Mouse (Mus musculus) intestine, postnatal 0 days (tissue): ENCODE data around the gene Wasl. TPM values are rescaled to one million over a fixed set of nuclear protein-coding genes. Genes with fewer than 3 reads are reported as not detected.

ENCODE experiments used
- ATAC-seq: fragments of 200-750 bp; cut with Nextera tagmentation; 2 replicates; pipeline ENCODE4 v1.8.0; 2017; ENCODE audit warnings: mild to moderate bottlenecking, moderate TSS enrichment, moderate library complexity
- H3K27ac ChIP-seq: fragments of 300-500 bp; sonication (generic); 2 replicates; pipeline ENCODE4 v1.5.1; 2014; ENCODE audit warnings: mild to moderate bottlenecking, low read depth, low read length, moderate library complexity
- H3K27me3 ChIP-seq: fragments of 300-500 bp; sonication (generic); replicated peaks from 2 replicates; pipeline ENCODE4 v1.6.1; 2014; ENCODE audit warnings: low read length, mixed read lengths; ENCODE audit not compliant: control insufficient read depth, insufficient read depth
- H3K36me3 ChIP-seq: fragments of 300-500 bp; sonication (generic); 2 replicates; pipeline ENCODE4 v1.6.1; 2014; ENCODE audit warnings: mild to moderate bottlenecking, moderate library complexity; ENCODE audit not compliant: control insufficient read depth, insufficient read depth
- H3K4me1 ChIP-seq: fragments of 300-500 bp; sonication (generic); replicated peaks from 2 replicates; pipeline ENCODE4 v1.6.1; 2014; ENCODE audit warnings: antibody characterized with exemption, low read length, mixed read lengths; ENCODE audit not compliant: control insufficient read depth, insufficient read depth
- H3K4me2 ChIP-seq: fragments of 300-500 bp; sonication (generic); replicated peaks from 2 replicates; pipeline ENCODE4 v1.6.1; 2014; ENCODE audit warnings: low read depth, mild to moderate bottlenecking, moderate library complexity
- H3K4me3 ChIP-seq: fragments of 300-500 bp; sonication (generic); 2 replicates; pipeline ENCODE4 v1.5.1; 2014; ENCODE audit warnings: low read depth, low read length
- H3K9ac ChIP-seq: fragments of 300-500 bp; sonication (generic); 2 replicates; pipeline ENCODE4 v1.6.1; 2014; ENCODE audit warnings: mild to moderate bottlenecking, low read depth, low read length
- H3K9me3 ChIP-seq: fragments of 300-500 bp; sonication (generic); 2 replicates; pipeline ENCODE4 v1.6.1; 2016; ENCODE audit warnings: mixed run types; ENCODE audit not compliant: control insufficient read depth
- CTCF ChIP-seq: sonication (generic); IDR thresholded peaks from 2 replicates; pipeline ENCODE4 v1.5.1; 2016; ENCODE audit warnings: low read depth, mild to moderate bottlenecking, control low read depth, antibody characterized with exemption, moderate library complexity
- WGBS: fragments of 180-500 bp; shearing (Covaris S2); extraction: QIAGEN DNeasy Blood & Tissue Kit; methylation state at CpG from one replicate; pipeline ENCODE4 v1.1.7; 2014; 5-methylcytosine and 5-hydroxymethylcytosine counted together
- polyA plus RNA-seq: library from polyadenylated mRNA; unstranded; fragments of >200 nt; fragmentation: Nextera tagmentation; extraction: Ambion mirVana; gene quantifications from 2 replicates; pipeline ENCODE4 v1.2.1, GENCODE M21; 2015

Wasl gene
- polyA plus RNA-seq, 1 experiment from 2014 or later: 103 TPM

DNA sequence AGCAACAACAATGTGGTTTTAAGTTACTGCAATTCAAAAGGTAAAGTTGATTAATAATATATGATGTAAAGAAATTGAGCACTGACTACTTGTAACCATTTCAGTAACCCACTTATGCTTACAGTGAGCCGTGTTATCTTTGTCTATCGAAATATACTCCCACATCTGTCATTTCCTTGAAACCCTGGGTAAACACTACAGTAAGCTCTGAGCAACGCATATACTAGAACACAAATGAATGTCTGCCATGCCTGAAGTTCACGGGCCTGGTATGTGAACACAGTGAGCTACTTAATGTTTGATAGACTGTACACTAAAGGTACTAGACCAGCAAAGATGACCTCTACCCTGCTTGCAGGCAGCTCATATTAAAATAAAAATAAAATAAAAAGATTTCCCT lies 2.3 kb downstream of the Wasl start:
- TF ChIP-seq CTCF: no peak
- Histone ChIP-seq H3K9me3 (no peaks in the 10 kb centered on the region), H3K36me3 (no peaks in the 10 kb centered on the region), H3K27me3 (no peaks in the 10 kb centered on the region), H3K4me2 (peak overlapping the region; percentile 66; the same call in 1 of the 2 replicates), H3K9ac (no peak overlapping the region), H3K27ac (no peak overlapping the region), H3K4me3 (peak overlapping the region; percentile 97), H3K4me1 (0 out of 2 replicates have a peak, but pooled peaks cover 3% of the 10 kb centered on the region)
- WGBS: 14% methylated on average over 4 of the region's 4 CpGs
- no peak for ATAC-seq

DNA sequence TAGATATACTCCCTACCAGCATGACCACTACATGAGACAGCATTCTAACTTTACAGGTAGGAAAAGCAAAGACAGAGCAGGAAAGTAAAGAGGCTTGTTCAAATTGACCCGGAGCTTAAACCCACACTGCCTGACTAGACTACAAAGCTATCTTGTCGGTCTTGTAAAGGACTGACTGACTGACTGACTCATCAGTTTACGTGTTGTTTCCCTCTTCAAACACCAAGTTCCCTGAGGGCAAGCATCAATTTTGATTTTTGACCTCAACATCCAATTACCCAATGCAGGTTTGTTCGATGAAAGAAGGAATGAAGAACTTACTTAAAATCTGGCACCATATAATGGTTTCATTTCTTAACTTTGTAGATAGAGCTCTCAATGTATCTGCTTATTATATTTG lies 2.9 kb downstream of the Wasl start:
- 43% methylated on average over 4 of the region's 4 CpGs for WGBS
- no peaks in the 10 kb centered on the region for H3K27me3 ChIP-seq
- H3K4me1 ChIP-seq: 0 out of 2 replicates have a peak, but pooled peaks cover 3% of the 10 kb centered on the region
- H3K27ac ChIP-seq: no peak overlapping the region
- H3K36me3 ChIP-seq: no peaks in the 10 kb centered on the region
- TF ChIP-seq CTCF: no peak
- H3K4me2 ChIP-seq: no peak overlapping the region; the same call in 1 of the 2 replicates
- no peak overlapping the region for H3K9ac ChIP-seq
- H3K9me3 ChIP-seq: no peaks in the 10 kb centered on the region
- ATAC-seq: no peak
- no peak overlapping the region for H3K4me3 ChIP-seq

DNA sequence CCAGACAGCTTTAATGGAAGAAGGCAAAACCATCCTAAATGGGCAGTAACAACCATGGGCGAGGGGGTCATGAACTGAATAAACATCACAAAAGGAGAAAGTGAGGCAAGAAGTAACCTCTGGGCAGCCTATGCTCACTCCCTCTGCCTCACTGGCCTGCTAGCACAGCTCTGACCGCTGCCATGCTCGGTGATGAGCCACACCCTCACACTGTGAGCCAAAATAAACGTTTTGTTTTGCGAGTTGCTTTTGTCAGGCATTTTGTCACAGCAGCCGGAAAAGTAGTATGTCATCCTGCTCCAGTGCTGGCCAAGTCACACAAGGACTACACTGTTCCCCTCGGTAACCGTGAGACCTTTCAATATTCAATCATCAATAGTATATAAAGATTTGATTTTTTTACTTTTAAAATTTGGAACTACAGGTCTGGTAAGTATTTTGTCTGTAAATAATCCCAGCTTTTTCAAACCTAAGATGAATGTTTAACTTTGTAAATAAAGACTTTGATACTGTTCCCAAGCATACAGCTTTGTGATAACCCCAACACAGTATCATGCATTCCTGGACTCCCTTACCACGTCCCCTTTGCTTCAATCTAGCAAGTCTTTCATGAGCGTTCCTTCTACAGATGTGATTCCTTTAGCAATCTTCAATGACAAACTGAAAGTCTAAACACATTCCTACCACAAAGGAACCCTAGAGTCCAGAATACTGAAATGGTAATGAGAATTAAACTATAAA lies 7.0 kb downstream of the Wasl start:
- ATAC-seq: no peak
- H3K27me3 ChIP-seq: no peaks in the 10 kb centered on the region

DNA sequence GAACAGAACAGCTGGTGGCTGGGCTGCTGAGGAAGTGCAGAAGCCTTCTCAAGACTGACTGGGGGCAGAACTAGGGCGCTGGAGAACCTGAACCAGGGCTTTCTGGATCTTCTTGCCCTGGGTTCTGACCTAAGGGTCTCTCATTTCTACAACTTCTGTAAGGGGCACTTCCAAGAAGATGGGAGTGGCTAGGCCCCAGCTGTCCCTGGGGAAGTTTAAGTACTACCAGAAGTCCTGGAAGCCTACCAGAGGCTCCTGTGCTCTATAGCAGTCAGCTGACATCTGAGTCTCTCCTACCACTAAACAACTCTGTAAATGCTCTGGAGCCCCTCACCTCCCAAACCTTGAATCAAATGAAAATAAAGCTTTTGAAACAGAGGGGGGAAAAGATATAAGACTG lies 8.7 kb downstream of the Wasl start:
- 91% methylated on average over 1 of the region's 1 CpGs for WGBS
- Histone ChIP-seq H3K9ac (no peak overlapping the region), H3K27me3 (no peaks in the 10 kb centered on the region), H3K4me2 (no peak overlapping the region), H3K27ac (no peak overlapping the region), H3K4me1 (no peaks in the 10 kb centered on the region), H3K9me3 (no peaks in the 10 kb centered on the region), H3K4me3 (no peak overlapping the region), H3K36me3 (no peaks in the 10 kb centered on the region)
- no peak for ATAC-seq
- no peak for TF ChIP-seq CTCF

More for the DNA sequence above, 7.0 kb downstream of the Wasl start:
- TF ChIP-seq CTCF: no peak
- H3K4me2 ChIP-seq: no peak overlapping the region
- 51% methylated on average over 10 of the region's 10 CpGs for WGBS
- H3K4me3 ChIP-seq: no peak overlapping the region
- no peaks in the 10 kb centered on the region for H3K36me3 ChIP-seq
- H3K9ac ChIP-seq: no peak overlapping the region
- H3K4me1 ChIP-seq: 0 out of 2 replicates have a peak, but pooled peaks cover 3% of the 10 kb centered on the region
- no peaks in the 10 kb centered on the region for H3K9me3 ChIP-seq
- no peak overlapping the region for H3K27ac ChIP-seq

DNA sequence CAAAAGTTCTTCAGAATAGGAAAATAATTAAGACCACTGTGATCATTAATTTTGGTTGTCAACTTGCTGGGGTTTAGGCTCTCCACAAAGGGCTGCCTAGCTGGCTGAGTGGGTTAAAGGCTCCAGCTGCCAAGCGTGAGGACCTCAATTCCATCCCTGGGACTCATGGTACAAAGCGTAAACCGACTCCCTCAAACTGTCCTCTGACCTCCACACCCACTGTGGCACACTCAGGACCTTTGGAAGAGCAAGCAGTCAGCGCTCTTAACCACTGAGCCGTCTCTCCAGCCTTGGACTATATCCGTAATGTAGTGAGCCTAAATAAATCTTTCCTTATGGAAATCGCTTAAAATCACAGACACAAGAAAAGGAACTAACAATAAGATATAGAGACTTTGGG lies 13.3 kb downstream of the Wasl start:
- no peaks in the 10 kb centered on the region for H3K4me1 ChIP-seq
- no peak for ATAC-seq
- no peak overlapping the region for H3K27ac ChIP-seq
- H3K36me3 ChIP-seq: no peaks in the 10 kb centered on the region
- no peak overlapping the region for H3K4me2 ChIP-seq
- no peak for TF ChIP-seq CTCF
- no peaks in the 10 kb centered on the region for H3K9me3 ChIP-seq
- no peak overlapping the region for H3K4me3 ChIP-seq
- no peaks in the 10 kb centered on the region for H3K27me3 ChIP-seq
- H3K9ac ChIP-seq: no peak overlapping the region
- WGBS: 45% methylated on average over 7 of the region's 7 CpGs

DNA sequence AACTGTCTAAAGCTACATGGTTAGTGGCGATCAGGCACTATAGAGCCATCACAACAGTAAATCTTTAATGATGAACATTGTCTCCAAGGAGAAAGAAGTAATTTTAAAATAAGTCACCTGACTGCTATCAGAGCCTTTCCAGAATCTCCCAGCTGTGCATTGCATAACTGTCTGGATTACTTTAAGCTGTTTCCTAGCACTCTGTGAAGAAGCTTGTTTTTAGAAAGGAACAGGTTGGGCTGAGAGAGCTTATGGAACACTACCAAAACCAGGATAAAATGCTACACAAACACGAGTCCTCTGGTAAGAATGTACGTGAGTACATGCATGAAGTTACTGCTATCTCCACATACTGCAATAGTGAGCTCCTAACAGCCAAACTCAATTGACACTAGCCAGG lies 14.1 kb downstream of the Wasl start:
- no peak overlapping the region for H3K27ac ChIP-seq
- H3K4me3 ChIP-seq: no peak overlapping the region
- 72% methylated on average over 3 of the region's 3 CpGs for WGBS
- no peaks in the 10 kb centered on the region for H3K27me3 ChIP-seq
- ATAC-seq: no peak
- no peaks in the 10 kb centered on the region for H3K36me3 ChIP-seq
- no peak overlapping the region for H3K9ac ChIP-seq
- TF ChIP-seq CTCF: no peak
- H3K4me2 ChIP-seq: no peak overlapping the region
- no peaks in the 10 kb centered on the region for H3K9me3 ChIP-seq
- H3K4me1 ChIP-seq: no peaks in the 10 kb centered on the region
